Mouse (Mus musculus): ENCODE measurements at regions not wholly inside any gene's neighbourhood (a gene's known extent, or its start where the extent isn't known, plus 50 kb on each side); places are given as distances from the start of the nearest gene placed in this dataset.

GRCm38 (mm10) chr13:53055697-53056096 lies 74.8 kb upstream of the Nfil3 start:
- no peaks in the 10 kb centered on the region for H3K4me1 ChIP-seq (replicated peaks; ENCODE audit: insufficient read depth, low read length)
- no peaks in the 10 kb centered on the region for H3K27me3 ChIP-seq (ENCODE audit: insufficient read depth, low read length)
- WGBS: 74% methylated on average over 6 of the region's 6 CpGs
- DNase-seq (ENCODE audit: low spot score) (no peak), ATAC-seq (replicated peaks; ENCODE audit: low FRiP score, low read depth) (no peak)
- no peak for TF ChIP-seq CTCF (IDR thresholded peaks at IDR 0.05; ENCODE audit: low read depth)
- no peak overlapping the region for H3K4me2 ChIP-seq (ENCODE audit: low read length)
- no peaks in the 10 kb centered on the region for H3K9me3 ChIP-seq (replicated peaks; ENCODE audit: low read length)
- no peak overlapping the region for H3K4me3 ChIP-seq (replicated peaks; ENCODE audit: low read depth, low read length)
- no peak overlapping the region for H3K27ac ChIP-seq
- H3K36me3 ChIP-seq (ENCODE audit: insufficient read depth, low read length): no peaks in the 10 kb centered on the region
- H3K9ac ChIP-seq (ENCODE audit: low read depth, low read length): no peak overlapping the region

- no peak overlapping the region for H3K4me3 ChIP-seq (replicated peaks; ENCODE audit: low read depth, low read length)
- DNase-seq (ENCODE audit: low spot score): no peak
- no peak for TF ChIP-seq CTCF (IDR thresholded peaks at IDR 0.05; ENCODE audit: low read depth)
- no peaks in the 10 kb centered on the region for H3K4me1 ChIP-seq (replicated peaks; ENCODE audit: insufficient read depth, low read length)
- ATAC-seq (replicated peaks; ENCODE audit: low FRiP score, low read depth): no peak
- H3K27me3 ChIP-seq (ENCODE audit: insufficient read depth, low read length): no peaks in the 10 kb centered on the region
- no peaks in the 10 kb centered on the region for H3K9me3 ChIP-seq (replicated peaks; ENCODE audit: low read length)
- H3K27ac ChIP-seq: no peak overlapping the region
- WGBS: 51% methylated on average over 8 of the region's 8 CpGs
- H3K36me3 ChIP-seq (ENCODE audit: insufficient read depth, low read length): no peaks in the 10 kb centered on the region
- H3K4me2 ChIP-seq (ENCODE audit: low read length): no peak overlapping the region
- H3K9ac ChIP-seq (ENCODE audit: low read depth, low read length): no peak overlapping the region
Measured at GRCm38 (mm10) chr13:53053211-53053610, 72.3 kb upstream of the Nfil3 start.

GRCm38 (mm10) chr13:53052806-53053205 lies 71.9 kb upstream of the Nfil3 start:
- DNase-seq (ENCODE audit: low spot score) (no peak), ATAC-seq (replicated peaks; ENCODE audit: low FRiP score, low read depth) (no peak)
- Histone ChIP-seq H3K9ac (ENCODE audit: low read depth, low read length) (no peak overlapping the region), H3K36me3 (ENCODE audit: insufficient read depth, low read length) (no peaks in the 10 kb centered on the region), H3K27ac (no peak overlapping the region), H3K27me3 (ENCODE audit: insufficient read depth, low read length) (no peaks in the 10 kb centered on the region), H3K4me3 (replicated peaks; ENCODE audit: low read depth, low read length) (no peak overlapping the region), H3K9me3 (replicated peaks; ENCODE audit: low read length) (no peaks in the 10 kb centered on the region), H3K4me1 (replicated peaks; ENCODE audit: insufficient read depth, low read length) (no peaks in the 10 kb centered on the region), H3K4me2 (ENCODE audit: low read length) (no peak overlapping the region)
- 69% methylated on average over 14 of the region's 14 CpGs for whole genome bisulfite sequencing
- no peak for TF ChIP-seq CTCF (IDR thresholded peaks at IDR 0.05; ENCODE audit: low read depth)

GRCm38 (mm10) chr13:53052188-53052587 lies 71.3 kb upstream of the Nfil3 start:
- ATAC-seq (replicated peaks; ENCODE audit: low FRiP score, low read depth): no peak
- Histone ChIP-seq H3K9ac (ENCODE audit: low read depth, low read length) (no peak overlapping the region), H3K27me3 (ENCODE audit: insufficient read depth, low read length) (no peaks in the 10 kb centered on the region), H3K4me2 (ENCODE audit: low read length) (no peak overlapping the region), H3K4me1 (replicated peaks; ENCODE audit: insufficient read depth, low read length) (no peaks in the 10 kb centered on the region), H3K36me3 (ENCODE audit: insufficient read depth, low read length) (no peaks in the 10 kb centered on the region), H3K9me3 (replicated peaks; ENCODE audit: low read length) (no peaks in the 10 kb centered on the region), H3K4me3 (replicated peaks; ENCODE audit: low read depth, low read length) (no peak overlapping the region), H3K27ac (no peak overlapping the region)
- WGBS: 68% methylated on average over 10 of the region's 10 CpGs
- DNase-seq (ENCODE audit: low spot score): no peak
- TF ChIP-seq CTCF (IDR thresholded peaks at IDR 0.05; ENCODE audit: low read depth): no peak

GRCm38 (mm10) chr13:53051386-53051785 lies 70.5 kb upstream of the Nfil3 start:
- H3K27ac ChIP-seq: no peak overlapping the region
- no peaks in the 10 kb centered on the region for H3K4me1 ChIP-seq (replicated peaks; ENCODE audit: insufficient read depth, low read length)
- no peak overlapping the region for H3K4me2 ChIP-seq (ENCODE audit: low read length)
- ATAC-seq (replicated peaks; ENCODE audit: low FRiP score, low read depth) (no peak), DNase-seq (ENCODE audit: low spot score) (no peak)
- no peak overlapping the region for H3K9ac ChIP-seq (ENCODE audit: low read depth, low read length)
- H3K27me3 ChIP-seq (ENCODE audit: insufficient read depth, low read length): no peaks in the 10 kb centered on the region
- H3K36me3 ChIP-seq (ENCODE audit: insufficient read depth, low read length): no peaks in the 10 kb centered on the region
- no peak overlapping the region for H3K4me3 ChIP-seq (replicated peaks; ENCODE audit: low read depth, low read length)
- H3K9me3 ChIP-seq (replicated peaks; ENCODE audit: low read length): no peaks in the 10 kb centered on the region
- TF ChIP-seq CTCF (IDR thresholded peaks at IDR 0.05; ENCODE audit: low read depth): no peak
- 87% methylated on average over 6 of the region's 6 CpGs for WGBS

GRCm38 (mm10) chr13:53049176-53049575 lies 68.3 kb upstream of the Nfil3 start:
- no peak overlapping the region for H3K4me3 ChIP-seq (replicated peaks; ENCODE audit: low read depth, low read length)
- ATAC-seq (replicated peaks; ENCODE audit: low FRiP score, low read depth): no peak
- no peak for TF ChIP-seq CTCF (IDR thresholded peaks at IDR 0.05; ENCODE audit: low read depth)
- no peak overlapping the region for H3K27ac ChIP-seq
- no peaks in the 10 kb centered on the region for H3K36me3 ChIP-seq (ENCODE audit: insufficient read depth, low read length)
- H3K4me1 ChIP-seq (replicated peaks; ENCODE audit: insufficient read depth, low read length): no peaks in the 10 kb centered on the region
- no peaks in the 10 kb centered on the region for H3K9me3 ChIP-seq (replicated peaks; ENCODE audit: low read length)
- H3K9ac ChIP-seq (ENCODE audit: low read depth, low read length): no peak overlapping the region
- H3K27me3 ChIP-seq (ENCODE audit: insufficient read depth, low read length): no peaks in the 10 kb centered on the region
- 92% methylated on average over 15 of the region's 15 CpGs for WGBS
- H3K4me2 ChIP-seq (ENCODE audit: low read length): no peak overlapping the region
- DNase-seq (ENCODE audit: low spot score): no peak

GRCm38 (mm10) chr13:53033189-53033943 lies 52.5 kb upstream of the Nfil3 start:
- H3K9ac ChIP-seq (ENCODE audit: low read depth, low read length): no peak overlapping the region
- ATAC-seq (replicated peaks; ENCODE audit: low FRiP score, low read depth) (no peak), DNase-seq (ENCODE audit: low spot score) (peak; percentile 41)
- H3K36me3 ChIP-seq (ENCODE audit: insufficient read depth, low read length): no peaks in the 10 kb centered on the region
- H3K4me3 ChIP-seq (replicated peaks; ENCODE audit: low read depth, low read length): no peak overlapping the region
- no peak overlapping the region for H3K27ac ChIP-seq
- no peak for TF ChIP-seq CTCF (IDR thresholded peaks at IDR 0.05; ENCODE audit: low read depth)
- no peaks in the 10 kb centered on the region for H3K27me3 ChIP-seq (ENCODE audit: insufficient read depth, low read length)
- no peaks in the 10 kb centered on the region for H3K9me3 ChIP-seq (replicated peaks; ENCODE audit: low read length)
- H3K4me2 ChIP-seq (ENCODE audit: low read length): no peak overlapping the region
- 49% methylated on average over 10 of the region's 10 CpGs for WGBS
- no peaks in the 10 kb centered on the region for H3K4me1 ChIP-seq (replicated peaks; ENCODE audit: insufficient read depth, low read length)
